Mouse (Mus musculus): Measurements from ENCODE around the gene Vti1a. TPM values are rescaled to one million over a fixed set of nuclear protein-coding genes. Genes with fewer than 3 reads are reported as not detected.

Gene Vti1a
- polyA plus RNA-seq, 1 experiment from 2014 or later, result 26.4 TPM

DNA sequence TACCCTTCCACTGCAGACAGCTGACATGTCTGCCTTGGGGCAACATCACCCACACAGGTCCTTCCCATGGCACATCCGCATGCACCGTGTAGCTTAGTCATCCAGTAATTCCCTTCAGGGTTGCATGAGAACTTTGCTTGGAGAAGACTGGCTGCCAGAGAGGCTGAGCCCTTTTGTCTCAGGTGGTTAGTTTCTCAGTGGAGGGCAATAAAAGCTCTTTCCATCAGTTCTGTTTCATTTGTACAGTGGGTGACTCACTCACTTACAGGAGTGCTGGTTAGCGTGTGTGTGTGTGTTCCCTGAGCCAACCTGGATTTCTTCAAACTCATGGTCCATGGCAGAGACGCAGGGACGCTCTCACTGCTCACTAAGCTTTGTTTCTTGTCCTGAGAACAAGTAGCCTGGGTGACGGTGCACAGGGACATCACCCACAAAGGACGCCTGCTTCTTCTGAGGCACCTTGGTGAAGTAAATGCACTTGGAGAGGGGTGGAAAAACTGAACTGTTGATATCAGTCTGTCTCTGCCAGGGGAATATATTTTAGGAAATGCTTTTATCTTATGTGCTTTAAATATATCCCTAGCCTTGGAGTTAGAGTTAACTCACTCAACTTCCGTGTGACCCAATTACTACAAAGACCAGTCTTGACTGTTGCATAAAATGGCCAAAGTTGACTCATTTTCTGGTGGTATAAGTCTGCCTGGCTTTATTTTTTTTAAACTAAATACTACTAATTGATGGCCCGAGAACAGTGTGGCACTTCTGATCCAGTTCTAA lies 254.6 kb downstream of the Vti1a start:
- WGBS, result 84% methylated on average over 9 of the region's 9 CpGs
- Histone ChIP-seq H3K4me2 (no peak overlapping the region), H3K4me3 (ENCODE audit: low read depth, low read length) (no peak overlapping the region), H3K27ac (ENCODE audit: low read depth, low read length) (no peak overlapping the region), H3K27me3 (replicated peaks; ENCODE audit: control insufficient read depth, insufficient read depth, low read length) (no peaks in the 10 kb centered on the region), H3K9me3 (ENCODE audit: control insufficient read depth, low read length) (no peaks in the 10 kb centered on the region), H3K4me1 (replicated peaks; ENCODE audit: control insufficient read depth, insufficient read depth, low read length) (peaks cover 18% of the 10 kb centered on the region), H3K36me3 (ENCODE audit: control insufficient read depth, insufficient read depth, low read length) (no peaks in the 10 kb centered on the region), H3K9ac (ENCODE audit: low read depth, low read length) (no peak overlapping the region)
- no peak for DNase-seq (ENCODE audit: low spot score)
- ATAC-seq (replicated peaks; ENCODE audit: low FRiP score), result no peak

GRCm38 (mm10) chr19:55571486-55571885 lies 255.4 kb downstream of the Vti1a start:
- ATAC-seq (replicated peaks; ENCODE audit: low FRiP score) (no peak), DNase-seq (ENCODE audit: low spot score) (no peak)
- Histone ChIP-seq H3K4me2 (no peak overlapping the region), H3K4me1 (replicated peaks; ENCODE audit: control insufficient read depth, insufficient read depth, low read length) (peaks cover 12% of the 10 kb centered on the region), H3K36me3 (ENCODE audit: control insufficient read depth, insufficient read depth, low read length) (no peaks in the 10 kb centered on the region), H3K9me3 (ENCODE audit: control insufficient read depth, low read length) (no peaks in the 10 kb centered on the region), H3K4me3 (ENCODE audit: low read depth, low read length) (no peak overlapping the region), H3K9ac (ENCODE audit: low read depth, low read length) (no peak overlapping the region), H3K27ac (ENCODE audit: low read depth, low read length) (no peak overlapping the region), H3K27me3 (replicated peaks; ENCODE audit: control insufficient read depth, insufficient read depth, low read length) (no peaks in the 10 kb centered on the region)
- WGBS, result 89% methylated on average over 8 of the region's 8 CpGs

DNA sequence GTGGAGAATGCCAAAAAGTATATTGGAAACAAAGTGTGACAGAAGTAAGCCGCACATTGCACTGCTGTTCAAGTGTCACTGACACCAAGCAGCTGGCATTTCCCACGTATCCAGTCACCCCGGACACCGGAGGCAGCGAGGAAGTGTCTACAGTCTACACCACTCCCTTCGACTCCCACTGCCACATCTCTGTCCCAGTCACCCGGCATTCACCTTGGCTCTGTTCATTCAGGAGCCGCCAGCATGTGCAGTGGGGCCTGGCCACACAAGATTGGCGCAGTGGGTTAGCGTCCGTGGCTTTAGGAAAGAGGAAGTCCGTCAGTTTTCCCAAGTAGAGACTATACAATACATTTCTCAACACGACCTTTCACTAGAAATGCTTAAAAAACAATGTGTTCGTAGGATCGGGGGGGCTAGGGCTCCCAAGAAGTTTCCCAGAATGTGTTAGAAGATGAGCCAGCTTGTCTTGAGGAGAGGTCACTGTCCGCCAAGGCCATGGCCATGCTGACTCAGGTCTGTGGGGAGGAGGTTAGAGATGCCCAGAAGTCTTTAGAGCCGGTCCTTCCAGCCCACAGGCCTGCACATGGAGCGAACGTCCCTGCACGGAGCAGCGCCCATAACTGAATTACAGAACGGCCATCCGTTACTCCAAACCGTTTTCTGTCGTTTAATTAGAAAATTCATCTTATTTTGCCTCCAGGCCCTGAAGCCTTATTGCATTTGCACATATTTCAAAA lies 261.4 kb downstream of the Vti1a start:
- no peak overlapping the region for H3K27ac ChIP-seq (ENCODE audit: low read depth, low read length)
- H3K27me3 ChIP-seq (replicated peaks; ENCODE audit: control insufficient read depth, insufficient read depth, low read length), result no peaks in the 10 kb centered on the region
- H3K4me2 ChIP-seq, result no peak overlapping the region
- 75% methylated on average over 25 of the region's 25 CpGs for WGBS
- peaks cover 9% of the 10 kb centered on the region for H3K4me1 ChIP-seq (replicated peaks; ENCODE audit: control insufficient read depth, insufficient read depth, low read length)
- no peak for ATAC-seq (replicated peaks; ENCODE audit: low FRiP score)
- no peak overlapping the region for H3K4me3 ChIP-seq (ENCODE audit: low read depth, low read length)
- no peak overlapping the region for H3K9ac ChIP-seq (ENCODE audit: low read depth, low read length)
- no peak for DNase-seq (ENCODE audit: low spot score)
- no peaks in the 10 kb centered on the region for H3K36me3 ChIP-seq (ENCODE audit: control insufficient read depth, insufficient read depth, low read length)
- no peaks in the 10 kb centered on the region for H3K9me3 ChIP-seq (ENCODE audit: control insufficient read depth, low read length)

DNA sequence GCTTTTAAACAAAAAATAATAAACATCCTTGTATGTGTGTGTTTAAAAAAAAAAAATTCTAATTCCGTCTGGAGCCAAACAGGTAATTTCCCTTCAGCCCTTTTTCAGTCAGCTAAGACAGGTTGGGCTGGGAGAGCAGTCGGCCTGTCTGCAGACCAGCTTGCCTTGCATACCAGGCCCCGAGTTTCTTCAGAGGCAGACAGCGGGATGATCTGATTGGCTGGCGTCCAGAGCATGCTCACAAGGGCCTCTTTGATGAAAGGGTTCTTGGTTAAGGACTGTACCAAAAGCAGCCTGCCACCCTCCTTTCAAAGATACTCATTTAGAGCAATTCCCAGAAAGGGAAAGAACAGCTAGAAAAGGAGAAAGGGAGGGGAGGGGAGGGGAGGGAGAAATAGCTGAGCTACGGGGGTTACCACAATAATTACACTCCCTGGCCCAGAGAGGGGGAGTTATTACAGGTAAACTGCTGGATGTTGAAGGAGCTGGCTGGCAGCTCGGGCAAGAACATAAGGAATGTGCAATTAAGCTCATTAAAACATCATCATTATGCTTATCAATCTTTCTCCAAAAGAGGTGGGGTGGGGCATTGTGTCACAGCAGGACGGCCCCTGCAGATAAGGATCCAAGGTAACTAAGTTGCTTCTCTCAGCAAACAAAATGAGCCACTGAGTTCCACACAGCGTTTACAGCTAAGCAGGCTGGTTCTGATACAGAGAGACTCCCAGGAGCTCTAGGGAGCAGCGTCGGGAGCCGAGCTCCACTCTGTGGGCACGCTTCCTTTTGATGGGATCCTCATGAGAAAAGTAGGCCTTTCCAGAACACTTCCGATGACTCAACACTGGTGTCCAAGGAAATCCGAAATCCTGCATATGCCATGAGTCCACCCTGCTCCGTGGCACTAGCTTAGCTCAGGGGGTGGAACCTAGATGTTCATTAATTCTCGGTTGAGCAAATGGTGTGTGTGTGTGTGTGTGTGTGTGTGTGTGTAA lies 262.3 kb downstream of the Vti1a start:
- peaks cover 11% of the 10 kb centered on the region for H3K4me1 ChIP-seq (replicated peaks; ENCODE audit: control insufficient read depth, insufficient read depth, low read length)
- H3K4me2 ChIP-seq, result no peak overlapping the region
- no peak overlapping the region for H3K4me3 ChIP-seq (ENCODE audit: low read depth, low read length)
- H3K9ac ChIP-seq (ENCODE audit: low read depth, low read length), result no peak overlapping the region
- no peak for DNase-seq (ENCODE audit: low spot score)
- no peaks in the 10 kb centered on the region for H3K9me3 ChIP-seq (ENCODE audit: control insufficient read depth, low read length)
- no peak overlapping the region for H3K27ac ChIP-seq (ENCODE audit: low read depth, low read length)
- H3K27me3 ChIP-seq (replicated peaks; ENCODE audit: control insufficient read depth, insufficient read depth, low read length), result no peaks in the 10 kb centered on the region
- WGBS, result 61% methylated on average over 17 of the region's 17 CpGs
- ATAC-seq (replicated peaks; ENCODE audit: low FRiP score), result no peak
- no peaks in the 10 kb centered on the region for H3K36me3 ChIP-seq (ENCODE audit: control insufficient read depth, insufficient read depth, low read length)

- Histone ChIP-seq H3K9ac (ENCODE audit: low read depth, low read length) (no peak overlapping the region), H3K27me3 (replicated peaks; ENCODE audit: control insufficient read depth, insufficient read depth, low read length) (no peaks in the 10 kb centered on the region), H3K27ac (ENCODE audit: low read depth, low read length) (no peak overlapping the region), H3K4me2 (no peak overlapping the region), H3K4me3 (ENCODE audit: low read depth, low read length) (no peak overlapping the region), H3K9me3 (ENCODE audit: control insufficient read depth, low read length) (no peaks in the 10 kb centered on the region), H3K4me1 (replicated peaks; ENCODE audit: control insufficient read depth, insufficient read depth, low read length) (peaks cover 11% of the 10 kb centered on the region), H3K36me3 (ENCODE audit: control insufficient read depth, insufficient read depth, low read length) (no peaks in the 10 kb centered on the region)
- 81% methylated on average over 4 of the region's 4 CpGs for WGBS
- DNase-seq (ENCODE audit: low spot score) (no peak), ATAC-seq (replicated peaks; ENCODE audit: low FRiP score) (no peak)
These were observed 263.2 kb downstream of the Vti1a start for GRCm38 (mm10) chr19:55579310-55579709.

- H3K4me1 ChIP-seq (replicated peaks; ENCODE audit: control insufficient read depth, insufficient read depth, low read length), result peaks cover 11% of the 10 kb centered on the region
- H3K27ac ChIP-seq (ENCODE audit: low read depth, low read length), result no peak overlapping the region
- 91% methylated on average over 8 of the region's 8 CpGs for WGBS
- no peak overlapping the region for H3K4me2 ChIP-seq
- no peaks in the 10 kb centered on the region for H3K36me3 ChIP-seq (ENCODE audit: control insufficient read depth, insufficient read depth, low read length)
- ATAC-seq (replicated peaks; ENCODE audit: low FRiP score), result no peak
- no peaks in the 10 kb centered on the region for H3K9me3 ChIP-seq (ENCODE audit: control insufficient read depth, low read length)
- H3K4me3 ChIP-seq (ENCODE audit: low read depth, low read length), result no peak overlapping the region
- no peak overlapping the region for H3K9ac ChIP-seq (ENCODE audit: low read depth, low read length)
- no peak for DNase-seq (ENCODE audit: low spot score)
- H3K27me3 ChIP-seq (replicated peaks; ENCODE audit: control insufficient read depth, insufficient read depth, low read length), result no peaks in the 10 kb centered on the region
These were observed 264.1 kb downstream of the Vti1a start for GRCm38 (mm10) chr19:55580152-55580551.

- no peak overlapping the region for H3K4me2 ChIP-seq
- no peak overlapping the region for H3K9ac ChIP-seq (ENCODE audit: low read depth, low read length)
- no peaks in the 10 kb centered on the region for H3K36me3 ChIP-seq (ENCODE audit: control insufficient read depth, insufficient read depth, low read length)
- DNase-seq (ENCODE audit: low spot score), result no peak
- peaks cover 11% of the 10 kb centered on the region for H3K4me1 ChIP-seq (replicated peaks; ENCODE audit: control insufficient read depth, insufficient read depth, low read length)
- no peak overlapping the region for H3K27ac ChIP-seq (ENCODE audit: low read depth, low read length)
- no peak overlapping the region for H3K4me3 ChIP-seq (ENCODE audit: low read depth, low read length)
- H3K9me3 ChIP-seq (ENCODE audit: control insufficient read depth, low read length), result no peaks in the 10 kb centered on the region
- 88% methylated on average over 6 of the region's 6 CpGs for whole genome bisulfite sequencing
- no peaks in the 10 kb centered on the region for H3K27me3 ChIP-seq (replicated peaks; ENCODE audit: control insufficient read depth, insufficient read depth, low read length)
- no peak for ATAC-seq (replicated peaks; ENCODE audit: low FRiP score)
These were observed 264.6 kb downstream of the Vti1a start for GRCm38 (mm10) chr19:55580667-55581066.

DNA sequence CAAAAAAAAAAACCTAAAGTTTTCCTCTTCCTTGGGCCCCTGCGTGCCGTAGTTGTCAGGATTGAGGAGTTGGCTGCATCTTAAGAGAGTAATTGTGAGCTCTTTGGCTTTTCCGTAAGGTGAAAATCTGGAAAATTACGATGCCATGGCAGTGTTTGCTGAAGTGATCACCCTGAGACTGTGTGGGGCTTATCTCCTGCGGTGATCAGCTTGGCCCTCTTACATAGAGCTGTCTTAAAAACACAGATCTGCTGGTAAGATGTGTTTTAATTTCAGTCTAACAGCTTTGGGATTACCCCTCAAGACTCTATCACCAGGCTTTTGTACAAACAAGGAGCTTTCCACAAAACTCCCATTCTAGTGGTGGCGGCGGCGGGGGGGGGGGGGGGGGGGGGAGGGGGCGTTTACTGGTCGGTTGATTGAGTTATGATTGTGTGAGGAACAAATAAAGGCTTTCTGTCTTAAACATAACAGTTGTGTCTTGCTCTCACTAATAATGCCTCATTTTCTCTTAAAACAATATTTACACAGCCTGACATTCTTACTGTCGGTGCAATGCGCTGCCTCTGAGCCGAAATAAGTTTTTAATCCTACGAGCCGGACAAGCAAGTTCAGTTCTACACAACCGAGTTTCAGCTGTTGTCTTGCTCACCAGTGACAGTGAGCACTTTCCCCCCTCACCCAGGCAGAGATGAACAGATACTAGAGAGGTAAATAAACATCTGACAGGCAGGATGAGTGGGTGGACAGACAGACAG lies 267.0 kb downstream of the Vti1a start:
- no peaks in the 10 kb centered on the region for H3K36me3 ChIP-seq (ENCODE audit: control insufficient read depth, insufficient read depth, low read length)
- 69% methylated on average over 16 of the region's 16 CpGs for WGBS
- no peak for ATAC-seq (replicated peaks; ENCODE audit: low FRiP score)

More for the DNA sequence above, 267.0 kb downstream of the Vti1a start:
- no peak for DNase-seq (ENCODE audit: low spot score)
- Histone ChIP-seq H3K27me3 (replicated peaks; ENCODE audit: control insufficient read depth, insufficient read depth, low read length) (no peaks in the 10 kb centered on the region), H3K9ac (ENCODE audit: low read depth, low read length) (no peak overlapping the region), H3K9me3 (ENCODE audit: control insufficient read depth, low read length) (no peaks in the 10 kb centered on the region), H3K4me1 (replicated peaks; ENCODE audit: control insufficient read depth, insufficient read depth, low read length) (peaks cover 7% of the 10 kb centered on the region), H3K27ac (ENCODE audit: low read depth, low read length) (no peak overlapping the region), H3K4me3 (ENCODE audit: low read depth, low read length) (no peak overlapping the region), H3K4me2 (no peak overlapping the region)
